Comparison of ENCODE assay signal across 18 mouse cellular contexts in the genomic region with DNA sequence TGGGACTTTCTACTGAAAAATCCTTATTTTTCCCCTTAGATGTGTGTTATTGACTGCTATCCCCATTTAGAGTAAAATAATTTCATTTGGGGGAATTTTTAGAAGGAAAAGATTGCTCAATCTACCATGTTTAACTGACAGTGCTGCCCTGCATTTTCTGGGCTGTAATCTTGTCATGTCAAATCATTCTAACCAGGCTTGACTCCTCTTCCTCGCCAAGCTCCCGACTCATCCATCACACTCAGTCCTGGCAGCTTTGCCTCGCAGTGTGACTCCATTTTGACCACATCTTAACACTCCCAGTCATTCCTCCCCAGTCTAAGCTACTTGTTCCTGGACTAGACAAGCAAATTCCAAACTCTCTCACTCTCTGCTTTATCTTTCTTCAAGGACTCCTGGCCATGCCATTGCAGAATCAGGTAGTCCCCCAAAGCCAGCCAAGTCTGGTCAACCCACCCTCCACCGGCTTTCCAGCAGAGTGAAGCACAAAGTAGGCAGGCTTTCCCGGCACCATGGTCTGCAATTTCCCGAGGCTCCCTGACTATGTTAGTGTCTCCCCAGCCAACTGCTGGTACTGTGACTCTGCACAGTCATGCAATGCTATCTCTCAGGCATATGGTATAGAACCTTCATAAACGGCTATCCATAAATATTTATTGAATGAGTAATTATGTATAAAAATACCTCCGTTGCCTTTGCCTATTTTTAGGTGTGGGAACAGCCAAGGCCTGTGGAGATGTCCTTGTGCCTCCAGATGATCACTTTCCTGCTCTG.
"Had no signal": no experiment of that assay in that cellular context is flagged by ENCODE, and none has a peak within 500 bp of the region (broad histone marks: within the 10 kb centered on the region; RNA-seq: fewer than 3 reads in every experiment).

No protein-coding gene starts in this region.

- DNase-seq: kidney, adult 18-20 months; kidney, adult 9 months; kidney, postnatal 14 days; kidney, postnatal 4 days; left cerebral cortex, postnatal 4 days; lung, adult 2 months; lung, postnatal 14 days; lung, postnatal 4 days; midbrain, embryonic 14.5 days; retina, postnatal 1 day; right cerebral cortex, postnatal 25 days; spleen, adult 18-20 months; thymus, postnatal 25 days had no signal

- H3K27me3 ChIP-seq: limb, embryonic 12.5 days; limb, embryonic 15.5 days; stomach, embryonic 15.5 days had no signal

- H3K36me3 ChIP-seq: limb, embryonic 12.5 days; limb, embryonic 15.5 days; stomach, embryonic 15.5 days had no signal

- H3K4me1 ChIP-seq: limb, embryonic 12.5 days; limb, embryonic 15.5 days; stomach, embryonic 15.5 days had no signal

- H3K9ac ChIP-seq: limb, embryonic 12.5 days; limb, embryonic 15.5 days; stomach, embryonic 15.5 days had no signal

- H3K4me3 ChIP-seq: limb, embryonic 12.5 days; limb, embryonic 15.5 days; stomach, embryonic 15.5 days had no signal

- H3K9me3 ChIP-seq: limb, embryonic 12.5 days; limb, embryonic 15.5 days; stomach, embryonic 15.5 days had no signal

- H3K27ac ChIP-seq: limb, embryonic 12.5 days; limb, embryonic 15.5 days; stomach, embryonic 15.5 days had no signal

- H3K4me2 ChIP-seq: limb, embryonic 12.5 days; limb, embryonic 15.5 days; midbrain, embryonic 11.5 days; stomach, embryonic 15.5 days had no signal

- ATAC-seq: intestine, embryonic 16.5 days had no signal
